Mouse (Mus musculus): ENCODE results near the gene Ptdss2. TPM values are rescaled to one million over a fixed set of nuclear protein-coding genes. Genes with fewer than 3 reads are reported as not detected.

Ptdss2 gene
- total RNA-seq (2021) = 10 to 100 TPM; 58.7 to 61.1 TPM

DNA sequence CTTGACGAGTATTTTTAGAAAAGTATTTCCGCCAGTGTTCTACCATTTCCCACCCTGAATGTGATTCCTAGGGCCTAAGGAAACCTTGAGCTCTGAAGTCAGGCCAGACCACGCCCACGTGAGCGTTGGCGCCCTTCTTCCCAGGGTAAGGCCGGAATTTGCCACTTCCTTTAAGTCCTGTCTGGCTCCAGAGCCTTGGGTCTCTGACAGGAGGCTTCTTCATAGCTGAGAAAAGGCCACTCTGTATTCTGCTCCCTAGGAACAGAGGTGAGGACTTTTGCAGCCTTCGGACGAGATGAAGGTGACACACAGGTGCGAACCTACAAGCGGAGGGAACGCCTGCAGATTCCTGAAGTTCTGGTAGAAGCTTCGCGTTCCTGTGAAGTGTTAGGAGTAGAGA, at the start of gene Ptdss2:
Ptdss2 (plus strand) TSS at position 138 of the 400 bp plus-strand sequence.
- no peak for DNase-seq (ENCODE audit: extremely low spot score in 1 of 2, low spot score in 1 of 2)

DNA sequence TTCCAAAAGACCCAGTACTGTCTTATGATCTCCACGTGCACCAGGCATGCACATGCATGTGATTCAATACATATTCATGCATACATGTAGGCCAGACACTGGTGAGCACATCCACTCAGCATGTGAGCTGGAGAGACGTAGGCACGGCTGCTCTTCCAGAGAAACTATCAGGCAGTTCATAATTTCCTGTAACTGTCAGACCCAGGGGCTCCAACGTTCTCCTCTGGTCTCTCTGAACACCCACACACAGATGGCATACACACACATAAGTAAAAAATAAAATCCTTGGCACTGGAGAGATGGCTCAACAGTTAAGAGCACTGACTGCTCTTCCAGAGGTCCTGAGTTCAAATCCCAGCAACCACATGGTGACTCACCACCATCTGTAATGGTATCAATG, 48.4 kb upstream of the Ptdss2 start:
- DNase-seq (ENCODE audit: extremely low spot score in 1 of 2, low spot score in 1 of 2) = no peak

DNA sequence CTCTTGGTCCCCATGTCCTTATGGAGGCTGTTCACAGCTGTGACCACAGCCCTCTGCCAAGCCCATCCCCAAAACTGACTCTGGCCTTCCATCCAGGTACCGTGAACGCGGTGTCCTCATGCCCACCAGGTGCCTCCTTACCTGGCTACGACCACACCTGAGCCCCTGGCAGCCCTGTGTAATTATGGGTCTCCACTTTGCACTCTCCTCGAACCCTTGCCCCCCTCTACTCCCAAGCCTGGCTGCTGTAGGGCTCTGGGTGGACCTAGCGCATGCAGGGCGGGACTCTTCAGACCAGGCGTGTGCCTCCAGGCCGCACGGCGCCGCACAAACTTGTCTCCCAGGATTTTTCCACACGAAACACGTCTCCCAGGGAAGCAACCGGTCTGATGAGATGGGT, 44.3 kb upstream of the Ptdss2 start, which contains the start of gene Pkp3:
Pkp3 (plus strand) TSS at position 378 of the 400 bp plus-strand sequence.
- no peak for DNase-seq (ENCODE audit: extremely low spot score in 1 of 2, low spot score in 1 of 2)

DNA sequence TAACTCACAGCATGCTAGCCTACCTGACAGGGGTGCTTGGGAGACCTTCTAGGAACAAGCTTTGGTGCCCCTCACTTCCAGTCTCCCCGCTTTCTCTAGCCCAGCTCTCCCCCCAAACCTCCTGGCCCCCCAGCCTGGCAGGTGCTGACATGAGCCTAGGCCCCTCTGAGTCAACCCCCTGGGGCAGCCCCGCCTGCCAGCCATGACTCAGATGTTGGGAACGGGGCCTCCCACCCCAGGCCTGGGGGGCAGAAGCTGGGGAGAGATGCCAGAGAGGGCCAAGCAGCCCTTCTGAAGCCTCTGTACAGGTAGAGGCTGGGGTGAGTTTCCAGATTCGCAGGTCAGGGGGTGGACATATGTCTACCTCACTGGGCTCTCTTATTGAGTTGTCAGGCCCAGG, 43.3 kb upstream of the Ptdss2 start:
- no peak for DNase-seq (ENCODE audit: extremely low spot score in 1 of 2, low spot score in 1 of 2)

DNA sequence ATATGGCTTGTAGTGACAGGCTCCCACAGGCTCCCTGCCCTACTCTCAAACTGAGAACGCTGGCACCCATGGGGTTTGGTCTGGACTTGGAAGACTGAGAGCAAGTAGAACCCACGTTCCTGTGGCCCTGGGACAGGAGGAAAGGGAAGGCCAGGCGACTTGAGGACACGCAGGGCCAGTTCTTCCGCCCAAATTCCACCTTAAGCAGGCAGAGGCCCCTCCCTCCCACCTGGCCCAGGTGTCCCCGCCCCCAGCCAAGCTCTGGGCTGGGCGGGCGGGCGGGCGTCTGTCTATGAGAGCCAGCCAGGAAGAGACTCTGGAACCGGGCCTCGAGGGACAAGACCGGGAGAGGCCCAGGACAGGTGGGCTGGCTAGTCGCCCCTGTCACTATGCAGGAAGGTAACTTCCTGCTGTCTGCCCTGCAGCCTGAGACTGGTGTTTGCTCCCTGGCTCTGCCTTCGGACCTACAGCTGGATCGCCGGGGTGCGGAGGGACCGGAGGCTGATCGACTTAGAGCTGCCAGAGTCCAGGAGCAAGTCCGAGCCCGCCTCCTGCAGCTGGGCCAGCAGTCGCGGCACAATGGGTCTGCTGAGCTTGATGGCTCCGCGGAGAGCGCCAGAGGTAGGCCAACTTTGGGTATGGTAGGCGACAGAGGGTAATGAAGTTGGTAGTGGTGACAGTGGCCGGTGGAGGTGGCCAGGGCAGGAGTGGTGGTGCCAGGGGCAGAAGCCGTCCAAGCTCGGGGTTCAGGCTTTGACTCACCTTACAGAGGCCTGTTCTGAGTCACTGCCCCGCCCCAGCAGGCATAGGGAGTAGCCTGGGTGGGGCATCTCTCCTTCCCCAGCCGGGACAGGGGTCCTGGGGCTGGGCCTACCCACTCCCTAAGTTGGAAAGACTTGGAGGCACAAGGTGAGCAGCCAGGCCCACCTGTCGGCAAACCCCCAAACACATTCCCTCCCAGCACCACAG, 42.4 kb upstream of the Ptdss2 start:
- DNase-seq (ENCODE audit: extremely low spot score in 1 of 2, low spot score in 1 of 2) = no peak

DNA sequence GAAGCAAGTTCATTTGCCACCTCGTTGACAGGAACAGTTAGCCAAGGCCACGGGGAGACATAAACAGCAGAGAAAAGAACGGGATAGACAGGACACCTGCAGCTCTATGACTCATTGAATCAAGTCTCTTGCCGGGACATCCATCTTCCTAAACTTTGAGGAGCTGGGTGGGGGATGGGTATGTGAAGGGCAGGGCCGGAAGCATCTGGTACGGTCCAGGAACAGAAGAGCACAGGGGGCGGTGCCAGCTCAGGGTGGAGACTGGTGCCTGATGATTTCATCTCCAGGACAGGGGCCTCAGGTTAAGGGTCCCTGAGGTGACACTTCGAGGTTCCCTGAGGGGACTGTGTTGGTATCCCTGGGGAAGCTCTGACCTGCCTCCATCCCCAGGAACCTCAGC, 34.3 kb upstream of the Ptdss2 start:
- DNase-seq (ENCODE audit: extremely low spot score in 1 of 2, low spot score in 1 of 2) = no peak

DNA sequence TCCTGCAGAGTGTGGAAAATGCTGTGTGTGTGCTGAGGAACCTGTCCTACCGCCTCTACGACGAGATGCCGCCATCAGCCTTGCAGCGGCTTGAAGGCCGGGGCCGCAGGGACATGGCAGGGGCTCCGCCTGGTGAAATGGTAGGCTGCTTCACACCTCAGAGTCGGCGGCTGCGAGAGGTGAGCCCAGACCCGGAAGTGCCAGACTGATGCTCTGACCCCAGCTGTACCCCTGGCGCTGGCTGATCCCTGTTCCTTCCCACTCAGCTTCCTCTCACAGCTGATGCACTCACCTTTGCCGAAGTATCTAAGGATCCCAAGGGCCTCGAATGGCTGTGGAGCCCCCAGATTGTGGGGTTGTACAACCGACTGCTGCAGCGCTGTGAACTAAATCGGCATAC, 33.7 kb upstream of the Ptdss2 start:
- DNase-seq (ENCODE audit: extremely low spot score in 1 of 2, low spot score in 1 of 2) = no peak

DNA sequence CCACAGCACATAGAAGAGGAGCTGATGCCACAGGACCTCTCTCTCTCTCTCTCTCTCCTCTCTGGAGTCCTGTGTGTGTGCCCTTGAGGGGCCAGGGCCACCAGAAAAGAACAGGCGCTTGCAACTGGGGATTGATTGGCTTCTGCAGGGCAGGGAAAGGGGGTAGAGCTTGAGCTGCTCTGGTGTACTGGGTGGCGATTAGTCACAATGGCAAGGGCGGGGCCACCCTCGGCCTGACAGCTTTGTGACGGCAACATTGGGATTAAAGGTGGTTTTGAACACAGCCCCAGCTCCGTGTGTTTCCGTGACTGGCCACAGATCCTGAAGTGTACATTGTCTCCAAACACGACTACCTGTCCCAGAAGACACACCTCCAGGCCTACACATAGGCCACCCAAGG, 32.0 kb upstream of the Ptdss2 start:
- DNase-seq (ENCODE audit: extremely low spot score in 1 of 2, low spot score in 1 of 2) = no peak

DNA sequence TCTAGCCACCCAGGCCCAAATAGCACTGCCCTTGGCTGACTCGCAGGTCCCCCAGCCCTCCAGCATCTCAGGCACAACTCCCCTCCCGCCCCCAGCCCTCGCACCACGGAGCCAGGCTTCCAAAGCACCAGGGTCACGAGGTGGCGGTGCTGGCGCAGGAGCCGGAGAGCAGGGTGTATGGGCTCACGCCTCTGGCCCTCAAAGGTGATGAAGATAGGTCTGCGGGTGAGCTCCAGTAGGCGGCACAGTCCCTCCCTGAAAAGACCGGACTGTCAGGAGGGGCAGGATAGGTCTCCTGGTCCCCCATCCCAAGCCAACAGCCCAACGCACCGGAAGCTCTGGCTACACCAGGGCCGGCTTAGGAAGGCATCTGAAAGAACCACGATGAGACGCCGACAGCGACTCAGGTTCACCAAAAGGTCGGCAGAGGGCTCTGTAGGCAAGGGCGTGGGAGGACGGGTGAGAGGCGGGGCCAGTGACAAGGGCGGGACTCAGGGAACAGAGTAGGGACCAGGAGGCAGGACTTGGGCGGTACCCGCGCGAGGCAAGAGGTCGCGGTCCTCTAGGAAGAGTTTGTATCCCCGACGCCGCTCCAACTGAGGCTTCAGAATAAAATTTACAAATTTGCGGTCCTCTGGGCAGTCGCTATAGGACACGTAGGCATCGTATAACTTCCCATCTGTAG, 30.0 kb upstream of the Ptdss2 start:
- peak in 1 of 2 experiments; percentile 20 for DNase-seq (ENCODE audit: extremely low spot score in 1 of 2, low spot score in 1 of 2)

DNA sequence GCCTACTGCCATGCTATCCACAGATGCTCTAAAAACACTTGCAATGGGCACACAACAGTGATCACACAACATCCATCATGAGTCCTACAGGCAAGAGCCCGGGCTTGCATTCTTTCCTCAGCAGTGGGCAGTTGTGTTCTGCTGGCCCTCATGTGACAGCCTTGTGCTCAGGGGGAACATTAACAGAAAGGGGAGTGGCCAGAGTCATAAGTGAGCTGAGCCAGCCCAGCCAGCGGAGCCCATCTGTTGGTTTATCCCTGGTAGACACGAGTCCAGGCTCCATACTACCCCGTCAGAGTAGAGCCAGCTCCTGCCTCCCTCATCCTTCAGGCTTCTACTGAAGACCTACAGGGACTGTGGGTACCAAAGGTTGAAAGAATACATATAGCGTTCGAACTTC, 28.2 kb upstream of the Ptdss2 start:
- no peak for DNase-seq (ENCODE audit: extremely low spot score in 1 of 2, low spot score in 1 of 2)

DNA sequence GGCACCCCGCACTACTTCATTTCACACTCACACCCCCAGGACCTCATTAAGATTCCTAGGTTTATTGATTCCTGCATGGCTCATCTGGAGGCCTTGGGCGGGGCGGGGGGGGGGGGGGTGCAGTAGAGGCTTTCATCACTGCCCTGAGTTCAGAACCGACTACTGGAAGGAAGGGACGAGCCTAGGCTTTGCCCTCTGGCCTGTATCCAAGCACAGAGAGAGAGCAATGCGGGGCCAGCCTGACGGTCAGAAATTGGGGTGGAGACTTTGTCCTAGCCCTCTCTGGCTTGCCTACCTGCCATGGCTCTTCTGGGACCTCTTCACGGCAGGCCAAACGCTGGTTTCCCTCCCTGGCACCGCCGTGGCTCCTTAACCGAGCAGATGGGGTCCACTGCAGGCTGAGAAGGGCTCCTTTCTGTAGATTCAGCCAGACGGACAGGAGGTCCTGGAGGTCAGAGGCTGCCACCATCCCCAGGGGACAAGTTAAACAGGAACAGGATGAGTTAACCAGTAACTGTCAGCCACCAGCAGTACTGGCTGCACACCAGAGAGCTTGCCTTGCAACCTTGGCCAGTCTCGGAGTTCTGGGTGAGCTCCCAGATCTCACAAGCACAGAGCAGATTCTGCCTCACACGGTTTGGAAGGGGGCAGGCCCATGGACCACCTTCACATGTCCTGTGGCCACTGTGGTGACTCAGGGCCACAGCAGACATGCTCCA, 27.5 kb upstream of the Ptdss2 start:
- DNase-seq (ENCODE audit: extremely low spot score in 1 of 2, low spot score in 1 of 2) = no peak

DNA sequence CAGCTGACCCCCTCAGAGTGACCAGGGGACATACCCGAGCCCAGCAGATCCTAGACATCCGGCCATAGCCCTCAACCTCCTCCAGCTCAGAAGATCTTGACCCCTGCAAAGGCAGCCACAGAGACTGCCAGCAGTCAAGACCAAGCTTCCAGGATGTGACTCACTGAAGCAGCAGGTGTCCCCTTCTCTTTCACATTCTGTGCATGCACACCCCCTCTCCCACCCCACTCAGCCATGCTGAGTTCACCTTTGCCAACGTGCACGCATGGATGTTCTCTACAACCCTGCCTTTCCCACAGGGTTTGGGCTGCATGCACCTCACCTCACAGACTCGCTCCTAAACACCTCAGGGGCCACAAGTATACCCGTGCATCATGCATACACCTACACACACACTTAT, 26.2 kb upstream of the Ptdss2 start:
- DNase-seq (ENCODE audit: extremely low spot score in 1 of 2, low spot score in 1 of 2) = no peak

DNA sequence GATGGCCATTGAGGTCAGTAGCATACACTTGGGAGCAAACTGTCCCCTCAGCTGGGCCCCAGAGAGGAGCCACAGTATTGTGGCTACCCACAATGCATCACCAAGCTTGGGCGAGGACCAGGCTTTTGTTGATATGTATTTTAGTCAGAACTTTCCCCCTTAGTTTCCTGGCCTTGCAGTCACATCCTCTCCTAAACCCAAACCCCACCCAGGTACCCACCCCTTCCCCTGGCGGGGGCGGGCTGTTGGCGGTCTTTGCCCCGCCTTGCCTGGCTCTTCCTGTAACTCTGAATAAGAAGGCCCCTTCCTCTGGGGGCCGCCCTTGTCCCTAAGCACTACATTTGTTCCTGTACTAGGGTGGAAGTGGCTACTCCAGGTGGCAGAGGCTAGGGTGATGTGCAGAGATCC, 25.5 kb upstream of the Ptdss2 start:
- no peak for DNase-seq (ENCODE audit: extremely low spot score in 1 of 2, low spot score in 1 of 2)

DNA sequence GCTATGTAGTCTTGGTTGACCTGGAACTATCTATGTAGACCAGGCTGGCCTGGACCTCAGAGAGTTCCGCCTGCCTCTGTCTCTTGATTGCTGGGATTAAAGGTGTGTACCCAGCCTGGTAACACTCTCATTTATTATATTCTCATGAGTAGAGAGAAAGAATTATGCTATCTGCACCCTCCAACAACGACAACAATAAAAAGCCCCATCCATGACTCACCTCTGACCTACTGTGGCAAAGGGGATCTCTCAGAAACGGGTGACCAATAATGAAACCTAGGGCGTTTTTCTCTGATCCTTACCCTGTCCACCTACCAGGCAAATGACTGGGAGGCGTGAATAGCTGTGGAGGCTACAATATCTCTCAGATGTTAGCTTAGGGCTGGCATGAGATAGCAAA, 25.0 kb upstream of the Ptdss2 start:
- no peak for DNase-seq (ENCODE audit: extremely low spot score in 1 of 2, low spot score in 1 of 2)

DNA sequence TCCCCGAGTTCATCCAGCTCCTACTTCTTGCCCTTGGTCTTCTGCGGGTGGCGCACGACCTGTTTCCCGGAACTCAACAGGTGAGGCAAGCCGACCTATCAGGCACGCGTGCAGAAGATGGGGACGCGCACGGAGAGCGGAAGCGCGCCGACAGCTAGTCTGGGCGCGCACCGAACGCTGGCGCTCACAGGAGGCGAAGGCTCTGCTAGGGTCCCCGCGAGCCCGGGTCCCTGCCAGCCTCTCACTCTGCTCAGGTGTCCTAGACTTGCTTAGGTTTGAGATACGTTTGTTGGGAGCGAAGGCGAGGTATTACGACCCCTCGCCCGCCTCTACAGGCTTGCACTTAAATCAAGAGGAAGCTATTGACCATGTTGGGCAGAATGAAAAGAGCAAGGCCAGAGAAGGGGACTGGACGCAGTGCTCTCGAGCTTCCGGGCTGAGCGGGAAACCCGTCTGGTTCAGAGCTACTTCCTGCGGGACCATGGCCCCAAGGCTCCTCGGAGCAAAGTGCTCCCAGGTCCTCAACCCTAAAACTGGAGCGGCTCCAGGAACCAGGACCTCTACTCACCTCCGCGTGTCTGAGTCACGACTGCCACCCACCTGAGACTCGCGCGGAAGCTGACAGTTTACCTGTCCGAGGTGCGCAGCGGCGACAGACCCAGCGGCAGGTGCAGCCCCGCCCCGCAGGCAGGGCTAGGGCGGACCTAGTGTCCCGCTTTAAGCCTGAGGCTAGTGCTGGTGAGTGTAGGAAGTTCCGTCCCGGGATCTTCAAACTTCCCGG, 22.1 kb upstream of the Ptdss2 start, which contains the start of gene Sigirr:
Sigirr (minus strand) TSS at position 662 of the 781 bp plus-strand sequence.
- peak in 1 of 2 experiments; percentile 32 for DNase-seq (ENCODE audit: extremely low spot score in 1 of 2, low spot score in 1 of 2)

DNA sequence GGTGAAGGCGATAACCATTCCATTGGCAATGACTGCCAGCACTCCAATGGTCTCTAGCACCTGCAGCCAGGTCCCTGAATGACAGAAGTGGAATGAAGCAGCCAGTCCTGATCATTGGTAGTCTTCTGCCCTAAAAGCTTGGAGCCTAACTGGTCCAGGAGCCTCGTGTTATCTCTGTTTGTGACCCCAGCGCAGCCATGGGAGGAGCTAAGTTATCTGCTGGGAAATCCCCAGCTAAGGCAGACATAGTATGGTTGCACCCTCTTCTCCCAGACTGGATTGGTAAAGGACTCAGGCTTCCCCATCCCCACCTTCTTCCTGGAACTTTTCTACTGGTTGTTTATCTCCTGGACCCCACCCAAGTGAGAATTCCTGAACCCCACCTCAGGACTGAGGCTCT, 19.0 kb upstream of the Ptdss2 start:
- DNase-seq (ENCODE audit: extremely low spot score in 1 of 2, low spot score in 1 of 2) = no peak

DNA sequence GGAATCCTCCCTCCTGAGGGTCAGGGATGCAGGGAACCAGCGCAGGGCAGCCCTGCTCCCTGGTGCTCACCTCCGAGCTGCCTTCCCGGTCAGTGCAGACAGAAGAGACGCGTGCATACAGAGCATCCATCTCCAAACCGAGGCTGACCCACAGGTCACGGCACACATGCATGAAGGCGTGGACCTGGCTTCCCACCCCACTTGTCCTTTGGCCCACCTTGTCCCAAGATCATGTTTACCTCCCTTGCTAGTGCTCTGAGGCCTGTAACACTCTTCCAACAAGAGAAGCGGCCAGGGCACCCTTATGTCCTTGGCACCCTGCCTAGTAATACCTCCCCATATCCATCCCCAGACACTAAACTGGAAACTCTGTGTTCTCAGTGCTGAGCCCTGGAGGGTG, 6.3 kb upstream of the Ptdss2 start:
- DNase-seq (ENCODE audit: extremely low spot score in 1 of 2, low spot score in 1 of 2) = no peak

DNA sequence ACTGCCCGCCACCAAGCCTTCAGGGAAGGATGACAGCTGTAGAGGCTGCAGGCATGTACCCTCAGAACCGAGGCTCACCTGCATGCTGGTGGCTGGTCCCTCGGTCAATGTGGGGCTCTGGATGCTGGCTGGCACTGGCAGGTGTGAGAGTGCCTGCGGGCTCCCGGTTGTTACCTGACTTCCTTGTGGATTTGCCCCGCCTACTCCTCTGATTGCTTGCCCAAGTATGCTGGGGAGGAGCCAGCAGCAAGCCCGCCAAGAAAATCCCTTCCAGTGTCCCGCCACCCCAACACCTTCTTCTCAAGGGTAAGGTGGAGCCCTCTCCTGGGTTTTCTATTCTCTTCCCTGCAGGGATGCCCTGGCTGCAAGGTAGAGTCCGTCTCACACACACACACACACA, 4.5 kb upstream of the Ptdss2 start, which contains the start of gene Ano9:
Ano9 (minus strand) TSS at position 171 of the 400 bp plus-strand sequence.
- DNase-seq (ENCODE audit: extremely low spot score in 1 of 2, low spot score in 1 of 2) = no peak

DNA sequence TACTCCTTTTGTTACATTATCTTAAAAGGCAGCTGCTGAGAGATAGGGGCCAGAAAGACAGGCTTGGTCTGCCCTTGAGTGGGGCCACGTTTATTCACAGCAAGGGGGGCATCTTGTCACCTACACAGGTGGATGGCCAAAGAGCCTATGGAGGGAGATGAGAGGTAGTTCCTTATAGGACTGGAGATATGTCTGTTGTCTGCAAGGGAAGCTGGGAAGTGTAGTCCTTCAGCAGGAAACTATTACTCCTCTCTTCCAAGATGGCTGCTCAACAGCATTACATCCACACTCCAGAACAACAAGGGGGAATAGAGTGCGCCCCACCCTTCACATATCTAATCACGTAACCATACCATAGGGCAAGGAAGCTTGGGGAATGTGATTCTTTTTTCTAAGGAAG, 2.7 kb upstream of the Ptdss2 start:
- DNase-seq (ENCODE audit: extremely low spot score in 1 of 2, low spot score in 1 of 2) = no peak

DNA sequence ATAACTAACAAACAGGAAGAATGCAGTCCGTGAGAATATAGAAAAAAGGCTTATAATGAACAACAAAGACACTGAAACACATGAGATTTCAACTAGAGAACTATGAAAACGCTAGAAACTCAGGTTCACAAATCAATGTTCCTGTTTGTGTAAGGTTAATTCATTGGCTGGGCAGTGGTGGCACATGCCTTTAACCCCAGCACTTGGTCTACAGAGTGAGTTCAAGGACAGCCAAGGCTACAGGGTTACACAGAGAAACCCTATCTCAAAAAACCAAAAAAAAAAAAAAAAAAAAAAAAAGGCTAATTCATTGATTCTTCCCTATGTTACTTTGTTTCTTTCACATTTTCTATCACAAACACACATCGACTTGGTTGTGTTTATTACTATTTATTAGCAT, 1.6 kb upstream of the Ptdss2 start:
- no peak for DNase-seq (ENCODE audit: extremely low spot score in 1 of 2, low spot score in 1 of 2)

Measured in layer of hippocampus, postnatal 25 days (tissue).